Mouse (Mus musculus): ENCODE data around the gene Hgd. TPM values are rescaled to one million over a fixed set of nuclear protein-coding genes. Genes with fewer than 3 reads are reported as not detected.
"Not testable (repeated sequence)": the region's sequence is repeated elsewhere in the genome, so short reads cannot be mapped to it uniquely, and the experiment has no call there.

The Hgd gene
- total RNA-seq, 1 experiment from 2014 or later = not detected

DNA sequence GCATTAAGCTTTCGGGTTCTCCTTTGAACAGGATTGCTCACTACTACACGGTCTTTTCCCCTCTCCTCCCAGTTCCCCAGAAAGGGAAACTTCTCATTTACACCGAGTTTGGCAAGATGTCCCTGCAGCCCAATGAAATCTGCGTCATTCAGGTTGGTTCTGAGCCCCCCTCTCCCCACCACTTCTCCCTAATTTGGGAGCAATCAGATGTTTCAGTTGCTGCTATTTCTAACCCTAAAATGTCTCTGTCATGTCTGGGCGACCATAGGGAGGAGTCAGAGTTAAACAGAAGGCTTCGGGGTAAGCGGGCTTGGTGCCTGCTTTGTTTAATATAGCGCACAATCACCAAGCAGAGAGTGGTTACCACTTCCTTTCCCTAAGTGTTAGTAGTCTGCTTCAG is 36.2 kb downstream of the Hgd start:
- no peak for ATAC-seq (replicated peaks; ENCODE audit: insufficient number of reproducible peaks, low FRiP score, low TSS enrichment, poor library complexity, severe bottlenecking)

DNA sequence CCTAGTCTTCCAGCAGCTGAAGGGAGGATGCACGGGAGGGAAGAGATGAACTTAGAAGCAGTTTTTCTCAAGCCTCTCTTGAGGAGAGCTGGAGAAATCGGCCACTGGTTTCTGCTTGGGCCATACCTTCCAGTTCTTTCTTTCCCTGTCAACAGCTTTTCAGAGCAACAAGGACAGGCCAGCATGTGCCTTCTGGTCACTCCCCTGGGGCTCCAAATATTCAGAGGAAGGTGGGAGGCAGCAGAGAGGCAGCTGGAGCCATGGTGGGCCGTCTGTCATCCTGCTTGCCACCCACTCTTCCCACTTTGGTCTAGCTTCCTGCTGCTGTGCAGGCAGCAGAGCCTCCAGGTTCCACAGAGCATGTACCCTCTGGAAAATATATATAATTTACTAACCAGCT is 37.7 kb downstream of the Hgd start:
- ATAC-seq (replicated peaks; ENCODE audit: insufficient number of reproducible peaks, low FRiP score, low TSS enrichment, poor library complexity, severe bottlenecking) = no peak

DNA sequence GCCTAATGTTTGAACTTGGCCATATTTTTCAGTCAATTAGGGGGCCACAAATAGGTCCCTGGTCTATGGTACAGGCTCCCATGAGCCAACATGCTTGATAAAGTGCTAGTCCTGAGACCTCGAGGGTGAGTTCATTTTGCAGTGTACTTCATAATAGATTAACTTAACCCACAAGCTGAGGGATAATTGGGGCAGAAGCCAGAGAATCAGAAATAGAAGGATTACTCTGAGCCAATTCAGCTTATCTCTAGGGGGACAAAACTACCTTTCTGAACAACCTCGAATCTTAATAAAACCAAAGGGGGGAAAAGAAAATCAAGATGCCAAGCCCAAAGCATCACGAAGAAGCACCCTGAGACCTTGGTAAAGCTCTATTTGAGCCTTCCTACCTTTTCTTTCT is 42.5 kb downstream of the Hgd start:
- ATAC-seq (replicated peaks; ENCODE audit: insufficient number of reproducible peaks, low FRiP score, low TSS enrichment, poor library complexity, severe bottlenecking) = no peak

DNA sequence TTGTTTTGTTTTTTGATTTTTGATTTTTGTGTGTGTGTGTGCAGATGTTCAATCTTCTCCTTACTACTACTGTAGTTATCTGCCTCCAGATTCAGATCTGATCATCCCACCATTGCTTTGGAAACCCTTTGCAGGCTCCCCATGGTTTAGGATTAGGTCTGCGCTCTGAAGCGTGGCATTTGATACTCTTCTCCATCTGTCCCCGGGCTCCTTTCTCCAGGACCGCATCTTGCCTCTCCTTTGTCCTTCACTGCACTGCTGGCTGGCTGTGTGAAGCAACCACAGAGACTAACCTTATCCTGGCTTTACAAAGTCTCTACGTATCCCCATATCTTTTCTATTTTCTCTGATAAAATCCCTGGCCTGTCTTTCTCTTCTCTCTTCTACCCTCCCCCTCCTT is 43.0 kb downstream of the Hgd start:
- ATAC-seq (replicated peaks; ENCODE audit: insufficient number of reproducible peaks, low FRiP score, low TSS enrichment, poor library complexity, severe bottlenecking) = no peak

DNA sequence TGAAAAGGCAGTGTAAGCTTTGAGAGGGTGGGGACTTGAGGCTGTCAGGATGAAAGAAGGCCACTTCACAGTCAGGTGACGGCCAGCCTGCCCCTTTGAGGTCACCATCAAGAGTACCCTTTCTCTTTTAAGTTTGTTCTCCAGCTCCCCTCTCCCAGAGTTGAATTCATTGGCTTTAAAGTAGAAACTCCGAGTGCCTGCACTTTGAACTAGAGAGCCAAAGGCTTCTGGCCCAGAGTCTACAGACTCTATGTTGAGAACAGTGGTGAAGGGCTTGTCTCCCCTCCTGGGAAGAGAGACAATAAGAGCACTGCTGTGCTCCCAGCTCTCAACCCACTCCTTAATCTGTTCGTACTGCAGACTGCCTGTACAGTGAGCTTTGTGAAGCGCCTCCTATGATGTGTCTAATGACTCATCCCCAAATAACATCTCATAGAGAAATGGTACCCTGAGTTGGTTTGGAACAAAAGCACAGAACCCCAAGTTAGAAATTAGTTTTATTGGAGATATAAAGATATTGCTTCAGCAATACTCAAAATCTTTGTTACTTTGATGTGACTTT is 46.5 kb downstream of the Hgd start:
- no peak for ATAC-seq (replicated peaks; ENCODE audit: insufficient number of reproducible peaks, low FRiP score, low TSS enrichment, poor library complexity, severe bottlenecking)

DNA sequence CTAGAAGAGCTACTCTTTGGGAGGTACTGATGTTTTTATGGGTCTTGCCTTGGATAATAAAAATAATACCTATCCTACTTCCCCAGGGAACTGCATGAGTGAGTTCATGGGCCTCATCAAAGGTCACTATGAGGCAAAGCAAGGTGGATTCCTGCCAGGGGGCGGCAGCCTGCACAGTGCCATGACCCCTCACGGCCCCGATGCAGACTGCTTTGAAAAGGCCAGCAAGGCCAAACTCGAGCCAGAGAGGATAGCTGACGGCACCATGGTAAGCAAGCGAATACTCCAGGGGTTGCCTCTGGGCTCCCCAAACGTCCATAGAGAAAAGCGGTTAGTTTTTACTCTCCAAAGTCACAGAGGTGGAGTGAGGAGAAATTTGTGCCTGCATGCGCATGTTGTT is 48.4 kb downstream of the Hgd start:
- ATAC-seq (replicated peaks; ENCODE audit: insufficient number of reproducible peaks, low FRiP score, low TSS enrichment, poor library complexity, severe bottlenecking) = no peak

DNA sequence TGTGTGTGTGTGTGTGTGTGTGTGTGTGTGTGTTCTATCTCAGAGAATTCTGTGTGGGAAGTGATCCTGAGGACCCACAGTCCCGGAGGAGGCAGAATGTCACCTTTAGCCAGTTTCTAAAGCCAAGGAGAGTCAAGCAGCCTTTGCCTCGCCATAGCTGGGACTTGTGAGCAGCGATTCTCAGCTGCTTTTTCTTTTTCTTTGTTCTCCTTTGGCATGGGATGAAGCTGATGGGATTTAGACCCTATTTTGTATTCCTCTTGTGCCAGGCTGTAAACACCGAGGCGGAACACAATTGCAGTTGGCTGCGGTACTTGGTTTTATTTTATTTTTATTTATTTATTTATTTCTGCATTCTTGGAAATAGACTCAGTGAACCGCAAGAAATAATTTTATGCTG is 49.1 kb downstream of the Hgd start:
- no peak for ATAC-seq (replicated peaks; ENCODE audit: insufficient number of reproducible peaks, low FRiP score, low TSS enrichment, poor library complexity, severe bottlenecking)

DNA sequence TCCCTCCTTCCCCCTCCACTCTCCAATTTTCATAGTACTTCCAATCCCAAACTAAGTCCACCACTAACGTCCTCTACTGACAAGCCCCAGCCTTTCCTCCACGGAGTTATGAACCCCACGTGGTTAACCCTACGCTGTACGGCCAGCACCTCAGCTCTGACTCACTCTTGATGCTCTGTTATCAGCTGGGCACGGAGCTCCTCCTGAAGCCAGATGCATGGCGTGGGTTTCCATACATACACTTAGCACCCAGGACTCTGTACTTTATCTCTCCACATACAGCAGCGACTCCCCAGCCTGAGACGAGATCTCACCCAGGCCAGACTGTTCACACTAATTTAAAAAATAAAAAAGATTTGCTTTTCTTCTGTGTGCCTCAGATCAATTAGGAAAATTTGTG is 54.6 kb downstream of the Hgd start:
- no peak for ATAC-seq (replicated peaks; ENCODE audit: insufficient number of reproducible peaks, low FRiP score, low TSS enrichment, poor library complexity, severe bottlenecking)

DNA sequence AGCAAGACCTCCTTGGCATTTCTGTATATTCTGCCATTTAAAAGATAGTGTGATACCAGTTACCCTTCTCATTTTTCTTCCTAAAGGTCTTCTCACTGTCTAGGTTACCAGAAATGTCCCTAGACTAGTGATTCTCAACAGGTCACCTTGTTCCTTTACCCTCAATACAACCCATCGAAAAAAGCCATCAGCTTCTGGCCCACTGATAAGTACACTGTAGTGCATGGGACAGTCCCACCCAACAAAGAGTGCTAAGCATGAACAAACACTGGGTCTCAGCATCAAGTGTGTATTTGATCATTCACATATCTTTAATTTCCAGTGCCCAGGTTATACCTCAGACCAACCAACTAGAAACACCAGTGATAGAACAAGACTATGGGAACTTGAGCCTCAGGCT is 55.1 kb downstream of the Hgd start:
- no peak for ATAC-seq (replicated peaks; ENCODE audit: insufficient number of reproducible peaks, low FRiP score, low TSS enrichment, poor library complexity, severe bottlenecking)

DNA sequence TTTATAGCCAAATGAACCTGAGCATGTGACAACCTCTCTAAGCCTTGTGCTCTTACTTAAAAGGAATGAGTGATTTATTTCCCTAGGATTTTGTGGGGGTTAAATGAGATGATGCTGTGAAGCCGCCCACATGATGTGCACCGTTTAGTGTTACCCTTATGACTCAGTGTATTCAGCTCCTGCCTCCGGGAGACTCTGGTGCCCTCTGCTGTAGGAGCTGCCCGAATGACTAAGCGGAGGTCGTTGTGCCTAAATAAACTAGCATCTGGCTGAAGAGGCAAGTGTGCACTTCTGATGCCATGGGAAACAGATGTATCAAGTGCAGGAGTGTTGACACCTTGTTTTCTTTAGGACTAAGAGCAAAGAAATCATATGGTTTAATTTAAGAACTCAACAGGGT is 56.2 kb downstream of the Hgd start:
- no peak for ATAC-seq (replicated peaks; ENCODE audit: insufficient number of reproducible peaks, low FRiP score, low TSS enrichment, poor library complexity, severe bottlenecking)

DNA sequence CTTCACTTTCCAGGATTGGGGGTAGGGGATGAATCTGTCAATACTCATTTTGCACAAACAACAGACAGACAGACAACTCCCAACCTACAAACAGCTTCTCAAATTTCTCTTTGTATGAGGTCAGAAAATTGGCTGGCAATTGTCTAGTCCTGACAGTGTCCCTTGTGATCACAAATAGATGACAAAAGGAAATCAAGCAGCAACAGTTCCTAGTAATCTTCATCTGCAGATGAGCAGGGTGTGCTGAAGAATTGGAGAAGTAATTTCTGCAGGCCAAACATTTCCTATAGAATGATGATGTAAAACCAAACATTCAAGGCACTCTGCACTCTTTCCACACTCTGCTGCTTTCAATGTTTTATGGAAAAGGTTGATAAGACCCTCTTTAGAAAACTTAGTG is 57.8 kb downstream of the Hgd start:
- no peak for ATAC-seq (replicated peaks; ENCODE audit: insufficient number of reproducible peaks, low FRiP score, low TSS enrichment, poor library complexity, severe bottlenecking)

DNA sequence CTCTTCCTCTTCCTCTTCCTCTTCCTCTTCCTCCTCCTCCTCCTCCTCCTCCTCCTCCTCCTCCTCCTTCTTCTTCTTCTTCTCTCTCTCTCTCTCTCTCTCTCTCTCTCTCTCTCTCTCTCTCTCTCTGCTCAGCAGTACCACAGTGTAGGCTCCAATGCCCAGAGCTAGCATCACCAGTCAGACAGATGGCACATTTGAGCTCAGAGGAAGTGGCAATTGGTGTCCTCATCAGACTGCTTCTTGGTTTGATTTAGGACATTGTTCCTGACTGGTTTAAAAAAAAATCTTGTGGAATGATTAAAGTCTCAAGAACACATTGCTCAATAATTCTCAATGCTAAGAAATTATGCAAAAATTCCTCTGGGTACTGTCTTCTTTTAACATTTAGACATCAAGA is 60.6 kb downstream of the Hgd start:
- ATAC-seq (replicated peaks; ENCODE audit: insufficient number of reproducible peaks, low FRiP score, low TSS enrichment, poor library complexity, severe bottlenecking) = not testable (repeated sequence)

DNA sequence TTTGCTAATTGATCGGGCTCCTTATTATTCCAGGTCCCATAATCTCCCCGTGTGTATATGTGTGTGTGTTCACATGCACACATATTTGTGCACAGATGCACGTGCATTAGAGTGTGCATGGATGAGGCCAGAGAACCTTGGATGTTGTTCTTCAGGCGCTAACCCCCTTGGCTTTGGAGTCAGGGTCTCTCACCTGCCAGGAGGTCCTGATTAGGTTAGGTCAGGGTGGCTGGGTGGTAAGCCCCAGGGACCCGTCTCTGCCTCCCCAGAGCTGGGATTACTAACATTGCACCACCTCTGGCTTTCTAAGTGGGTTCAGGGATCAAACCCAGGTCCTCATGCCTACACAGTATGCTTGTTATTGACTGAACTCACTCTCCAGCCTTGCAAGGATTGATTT is 64.5 kb downstream of the Hgd start:
- ATAC-seq (replicated peaks; ENCODE audit: insufficient number of reproducible peaks, low FRiP score, low TSS enrichment, poor library complexity, severe bottlenecking) = no peak

DNA sequence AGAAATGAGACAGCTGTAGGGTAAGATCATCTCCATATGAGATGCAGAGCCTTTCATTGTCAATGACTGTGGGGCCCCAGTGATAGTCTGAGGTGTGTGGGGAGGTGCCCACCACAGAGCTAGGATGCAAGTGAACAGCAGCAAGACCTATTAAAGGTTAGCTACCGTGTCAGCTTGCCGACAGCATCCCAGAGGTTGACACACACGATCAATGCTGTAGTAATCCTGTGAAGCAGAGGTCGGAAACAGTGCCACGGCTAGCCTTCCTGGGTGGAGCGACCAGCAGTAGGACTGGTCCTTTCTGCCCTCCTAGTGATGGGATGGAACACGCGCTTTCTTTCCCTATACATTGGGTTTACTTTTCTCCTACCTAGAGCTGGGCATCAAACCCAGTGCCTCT is 65.3 kb downstream of the Hgd start:
- ATAC-seq (replicated peaks; ENCODE audit: insufficient number of reproducible peaks, low FRiP score, low TSS enrichment, poor library complexity, severe bottlenecking) = no peak

DNA sequence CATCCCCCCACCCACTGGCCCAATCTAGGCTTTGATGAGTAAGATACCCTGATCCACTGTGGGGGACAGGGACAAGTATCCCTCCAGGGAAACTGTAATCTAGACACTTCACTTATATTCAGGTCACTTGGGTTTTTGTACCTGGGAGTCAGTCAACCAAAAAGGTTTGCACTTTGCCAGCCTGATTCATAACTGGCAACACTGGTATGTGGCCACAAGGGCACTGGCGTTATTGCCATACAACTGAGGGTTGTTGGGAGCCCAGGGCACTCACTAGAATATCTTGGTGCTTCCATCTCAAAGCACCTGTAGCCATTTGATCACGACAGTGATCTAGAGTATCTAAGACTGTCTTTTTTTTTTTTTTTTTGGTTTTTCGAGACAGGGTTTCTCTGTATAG is 65.8 kb downstream of the Hgd start:
- ATAC-seq (replicated peaks; ENCODE audit: insufficient number of reproducible peaks, low FRiP score, low TSS enrichment, poor library complexity, severe bottlenecking) = no peak

DNA sequence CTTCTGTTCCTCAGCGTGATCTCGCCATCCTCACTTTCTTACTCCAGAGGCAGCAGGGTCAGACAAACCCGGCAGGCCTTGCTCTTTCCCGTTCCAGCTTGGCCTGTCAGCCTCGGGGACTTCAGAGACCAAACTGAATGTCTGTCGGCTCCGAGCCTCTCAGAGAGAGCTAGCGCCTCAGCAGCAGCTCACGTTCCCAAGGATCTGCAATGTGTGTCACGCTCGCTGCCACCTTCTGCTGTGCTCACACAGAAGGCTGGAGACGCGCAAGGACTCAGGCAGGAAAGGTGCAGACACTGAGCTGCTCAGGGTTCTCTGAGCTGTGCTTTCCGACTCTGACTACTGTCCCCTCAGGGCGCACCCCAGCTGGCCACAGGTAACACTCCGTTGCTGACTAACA is 67.1 kb downstream of the Hgd start:
- ATAC-seq (replicated peaks; ENCODE audit: insufficient number of reproducible peaks, low FRiP score, low TSS enrichment, poor library complexity, severe bottlenecking) = no peak

DNA sequence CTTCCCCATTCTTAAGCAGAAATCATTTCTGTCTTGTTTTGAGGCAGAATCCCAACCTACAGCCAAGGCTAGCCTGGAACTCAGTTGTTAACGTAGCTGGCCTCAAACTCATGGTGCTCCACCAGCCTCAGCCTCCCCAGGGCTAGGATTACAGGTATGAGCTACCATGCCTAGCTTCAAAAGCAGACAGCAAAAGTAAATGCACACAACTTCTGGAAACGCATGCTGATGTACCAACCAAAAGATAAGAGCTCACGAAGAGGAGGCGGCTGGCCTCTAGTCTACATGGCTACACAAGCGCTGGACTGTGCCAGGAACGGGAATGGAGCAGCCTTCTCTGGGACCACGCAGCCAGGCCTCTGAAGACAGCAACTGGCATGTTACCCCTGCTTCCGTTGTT is 68.0 kb downstream of the Hgd start:
- no peak for ATAC-seq (replicated peaks; ENCODE audit: insufficient number of reproducible peaks, low FRiP score, low TSS enrichment, poor library complexity, severe bottlenecking)

DNA sequence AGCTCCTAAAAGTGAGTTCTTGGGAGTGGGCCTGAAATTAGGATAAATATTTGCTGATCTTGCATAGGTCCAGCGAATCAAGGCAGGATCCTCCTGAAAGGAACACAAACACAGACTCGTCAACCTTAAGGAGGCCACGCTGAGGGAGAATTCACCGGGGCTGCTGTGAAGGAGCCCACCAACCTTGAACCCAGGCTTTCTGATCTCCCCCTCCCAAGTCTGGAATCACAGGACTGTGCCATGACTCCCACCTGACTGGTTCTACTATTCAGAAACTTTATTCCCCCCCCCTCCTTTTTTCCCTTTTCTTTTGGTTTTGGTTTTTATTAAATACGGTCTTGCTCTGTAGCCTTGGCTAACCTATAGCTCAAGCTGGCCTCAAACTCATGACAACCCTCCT is 69.1 kb downstream of the Hgd start:
- ATAC-seq (replicated peaks; ENCODE audit: insufficient number of reproducible peaks, low FRiP score, low TSS enrichment, poor library complexity, severe bottlenecking) = no peak

DNA sequence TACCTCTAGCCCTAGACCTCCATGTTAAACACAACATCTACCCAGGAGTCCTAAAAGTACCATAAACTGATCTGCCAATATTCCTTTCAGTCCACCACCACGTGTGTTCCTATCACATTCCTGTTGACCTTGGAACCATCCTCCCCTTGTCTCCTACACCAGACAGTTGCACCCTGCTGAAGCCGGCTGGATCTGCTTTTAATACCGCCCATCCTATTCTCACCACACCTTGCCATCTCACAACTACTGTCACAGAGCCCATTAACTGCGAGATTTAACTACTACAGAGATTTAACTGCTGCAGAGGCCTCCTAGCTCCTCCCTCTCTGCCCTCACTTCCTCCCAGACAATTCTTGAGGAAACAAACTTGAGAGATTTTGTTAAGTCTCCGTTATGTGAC is 71.5 kb downstream of the Hgd start:
- ATAC-seq (replicated peaks; ENCODE audit: insufficient number of reproducible peaks, low FRiP score, low TSS enrichment, poor library complexity, severe bottlenecking) = no peak

DNA sequence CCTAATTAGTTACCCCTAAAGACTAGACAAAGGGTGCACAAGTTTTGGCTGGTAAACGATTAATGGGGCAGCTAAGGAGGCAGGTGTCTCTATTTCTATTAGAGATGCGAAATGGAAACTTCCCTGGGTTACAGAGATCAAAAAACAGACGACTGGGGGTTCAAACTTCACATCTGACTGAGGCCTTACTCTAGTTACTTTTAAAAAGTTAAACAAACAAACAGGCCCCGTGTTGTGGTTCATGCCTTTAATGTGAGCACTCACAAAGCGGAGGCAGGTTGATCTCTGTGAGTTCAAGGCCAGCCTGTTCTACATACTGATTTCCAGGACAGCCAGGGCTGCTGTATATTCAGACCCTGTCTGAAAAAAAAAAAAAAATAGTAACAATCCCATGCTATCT is 72.7 kb downstream of the Hgd start:
- no peak for ATAC-seq (replicated peaks; ENCODE audit: insufficient number of reproducible peaks, low FRiP score, low TSS enrichment, poor library complexity, severe bottlenecking)

DNA sequence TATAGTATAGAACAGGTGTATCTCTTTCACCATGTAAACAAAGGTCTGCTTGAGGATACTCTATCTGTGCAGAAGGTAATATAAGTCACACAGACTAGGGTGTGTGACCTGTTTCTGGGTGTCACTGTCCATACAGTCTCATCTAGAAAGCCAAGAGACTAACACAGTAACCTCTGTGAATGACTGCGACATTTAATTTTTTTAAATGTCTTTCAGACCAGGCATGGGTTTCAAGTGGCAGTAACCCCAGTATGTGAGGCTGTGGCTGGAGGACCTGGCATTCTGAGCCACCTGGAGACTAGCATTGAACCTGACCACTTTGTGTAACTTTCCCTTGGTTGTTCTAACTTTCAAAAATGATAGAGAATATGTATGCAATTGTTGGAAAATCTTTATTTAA is 73.1 kb downstream of the Hgd start:
- ATAC-seq (replicated peaks; ENCODE audit: insufficient number of reproducible peaks, low FRiP score, low TSS enrichment, poor library complexity, severe bottlenecking) = no peak

Measured in monocyte, adult 5-6 weeks (primary cell).